Mouse (Mus musculus): ENCODE results near the gene Alb.

Alb gene

GRCm38 (mm10) chr5:90494308-90494707, 33.6 kb downstream of the Alb start:
- DNase-seq: no peak

GRCm38 (mm10) chr5:90499509-90499908, 38.8 kb downstream of the Alb start:
- no peak for DNase-seq

GRCm38 (mm10) chr5:90500714-90501113, 40.0 kb downstream of the Alb start:
- peak; percentile 78 to 83 for DNase-seq

- DNase-seq: no peak
Measured at GRCm38 (mm10) chr5:90501752-90502151, 41.1 kb downstream of the Alb start.

- DNase-seq: no peak
Measured at GRCm38 (mm10) chr5:90504742-90505141, 44.0 kb downstream of the Alb start.

- no peak for DNase-seq
Measured at GRCm38 (mm10) chr5:90506507-90506906, 45.8 kb downstream of the Alb start.

GRCm38 (mm10) chr5:90507411-90507949, 46.8 kb downstream of the Alb start:
- no peak for DNase-seq

GRCm38 (mm10) chr5:90509828-90510592, 49.3 kb downstream of the Alb start:
- no peak for DNase-seq

- DNase-seq: peak; percentile 45 to 76
Measured at GRCm38 (mm10) chr5:90512288-90512955, 51.7 kb downstream of the Alb start.

- no peak for DNase-seq
Measured at GRCm38 (mm10) chr5:90515561-90515960, 54.9 kb downstream of the Alb start.

GRCm38 (mm10) chr5:90518356-90519100, 57.8 kb downstream of the Alb start, which contains the start of gene Afm:
Gene Afm (plus strand): TSS chr5:90518932.
- peak; percentile 48 to 69 for DNase-seq
